Mouse (Mus musculus) cerebellum, adult 2 months (tissue): ENCODE measurements at regions not wholly inside any gene's neighbourhood (a gene's known extent, or its start where the extent isn't known, plus 50 kb on each side); places are given as distances from the start of the nearest gene placed in this dataset.

Experiments
- DNase-seq, 2 experiments: peaks; one replicate each; pipeline ENCODE4 v3.0.0; 2021
- H3K27ac ChIP-seq: fragments of 200-500 bp; 2 replicates; pipeline ENCODE4 v1.5.1; 2012; ENCODE audit warnings: low read length, control low read depth, inconsistent platforms; ENCODE audit not compliant: insufficient read depth
- H3K27me3 ChIP-seq: fragments of 200-500 bp; 2 replicates; pipeline ENCODE4 v1.6.1; 2012; ENCODE audit warnings: inconsistent platforms, mild to moderate bottlenecking, low read length, moderate library complexity; ENCODE audit not compliant: control insufficient read depth, insufficient read depth
- H3K4me1 ChIP-seq: fragments of 200-500 bp; 2 replicates; pipeline ENCODE4 v1.6.1; 2011; ENCODE audit warnings: low read length; ENCODE audit not compliant: control insufficient read depth, insufficient read depth
- H3K4me3 ChIP-seq: fragments of 200-500 bp; replicated peaks from 2 replicates; pipeline ENCODE3; 2011; ENCODE audit warnings: mild to moderate bottlenecking, low read depth, low read length, control low read depth; ENCODE audit not compliant: insufficient read depth
- CTCF ChIP-seq: fragments of 200-500 bp; IDR thresholded peaks from 2 replicates; pipeline ENCODE4 v1.5.1; 2011; ENCODE audit warnings: low read depth, mild to moderate bottlenecking, control low read depth, low read length, moderate library complexity, borderline replicate concordance; ENCODE audit not compliant: insufficient read depth
- POLR2A ChIP-seq: fragments of 200-500 bp; IDR thresholded peaks from 2 replicates; pipeline ENCODE4 v1.6.1; 2011; ENCODE audit warnings: low read length, control low read depth, borderline replicate concordance; ENCODE audit not compliant: insufficient read depth
- WGBS: fragments of 180-500 bp; shearing (Covaris S2); methylation state at CpG from one replicate; pipeline ENCODE4 v1.1.7; 2018; 5-methylcytosine and 5-hydroxymethylcytosine counted together

DNA sequence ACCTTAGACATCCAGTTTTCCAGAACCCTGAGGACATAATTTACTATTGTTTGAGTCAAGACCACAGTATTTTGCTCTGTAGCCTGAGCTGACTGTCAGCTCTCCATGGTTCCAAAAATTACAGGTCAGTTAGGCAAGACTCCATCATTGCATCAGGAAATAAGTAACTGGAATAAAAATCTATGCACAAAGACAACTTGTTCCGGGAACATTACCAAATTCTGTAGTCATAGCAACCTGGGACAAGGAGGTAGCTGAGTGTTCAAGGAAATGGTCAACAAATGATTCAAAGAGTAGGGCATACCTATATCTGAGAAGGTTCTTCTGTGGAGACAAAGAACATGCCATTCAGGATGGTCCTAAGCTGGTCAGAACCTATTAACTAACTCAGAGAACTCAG, 867.3 kb downstream of the Kcnma1 start:
- H3K4me3 ChIP-seq, result no peak overlapping the region
- no peak overlapping the region for H3K27ac ChIP-seq
- no peak for DNase-seq
- 55% methylated on average over 1 of the region's 1 CpGs for WGBS
- no peaks in the 10 kb centered on the region for H3K27me3 ChIP-seq
- TF ChIP-seq CTCF (no peak), POLR2A (no peak)
- no peaks in the 10 kb centered on the region for H3K4me1 ChIP-seq

GRCm38 (mm10) chr14:23140385-23140784, 873.9 kb downstream of the Kcnma1 start:
- no peaks in the 10 kb centered on the region for H3K4me1 ChIP-seq
- H3K4me3 ChIP-seq, result no peak overlapping the region
- TF ChIP-seq POLR2A (no peak), CTCF (no peak)
- WGBS, result 100% methylated on average over 1 of the region's 1 CpGs
- no peak overlapping the region for H3K27ac ChIP-seq
- DNase-seq, result no peak
- H3K27me3 ChIP-seq, result no peaks in the 10 kb centered on the region

- TF ChIP-seq POLR2A (no peak), CTCF (no peak)
These were observed 879.6 kb downstream of the Kcnma1 start for GRCm38 (mm10) chr14:23134723-23135122.

DNA sequence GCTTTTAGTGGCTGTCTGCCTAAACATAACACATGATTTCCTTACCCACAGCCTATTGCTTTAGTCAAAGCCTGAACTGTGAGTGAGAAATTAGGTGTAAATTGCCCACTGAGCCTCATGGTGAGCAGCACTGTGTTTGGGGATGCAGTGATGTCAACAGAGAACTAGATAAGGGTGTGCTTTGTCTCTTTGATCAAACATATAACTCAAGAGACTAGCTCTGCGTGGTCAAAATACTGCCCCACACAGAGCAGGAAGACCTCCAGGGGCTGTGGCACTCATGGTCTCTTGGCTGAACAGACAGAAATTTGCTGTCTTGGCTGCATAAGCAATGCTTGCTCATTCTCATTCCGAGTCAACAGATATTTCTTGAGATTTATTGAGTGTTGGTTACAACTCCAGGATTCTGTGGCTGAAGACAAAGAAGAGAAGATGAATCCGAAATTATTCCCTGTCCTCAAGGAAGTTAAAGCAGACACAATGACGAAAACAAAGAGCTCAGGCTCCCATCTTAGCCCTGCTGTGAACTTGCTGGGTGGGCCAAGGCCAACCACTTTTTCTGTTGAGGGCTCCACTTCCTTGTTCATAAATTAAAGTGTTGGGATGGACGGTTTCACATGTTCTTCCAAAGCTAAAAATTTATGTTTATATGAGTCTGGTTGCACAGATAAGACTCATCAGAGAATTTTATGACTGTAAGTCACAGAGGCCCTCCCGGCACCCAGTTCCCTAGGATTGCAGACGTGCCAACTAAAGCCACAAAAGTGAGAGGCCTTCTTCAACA, 882.4 kb downstream of the Kcnma1 start:
- no peak overlapping the region for H3K4me3 ChIP-seq
- H3K4me1 ChIP-seq, result no peaks in the 10 kb centered on the region
- no peak for DNase-seq
- no peak for TF ChIP-seq POLR2A
- TF ChIP-seq CTCF, result no peak
- H3K27ac ChIP-seq, result no peak overlapping the region
- H3K27me3 ChIP-seq, result no peaks in the 10 kb centered on the region
- 63% methylated on average over 7 of the region's 7 CpGs for WGBS

More at GRCm38 (mm10) chr14:23134723-23135122, 879.6 kb downstream of the Kcnma1 start:
- Histone ChIP-seq H3K27ac (no peak overlapping the region), H3K4me1 (no peaks in the 10 kb centered on the region), H3K27me3 (no peaks in the 10 kb centered on the region), H3K4me3 (no peak overlapping the region)
- WGBS, result 91% methylated on average over 2 of the region's 2 CpGs
- DNase-seq, result no peak

GRCm38 (mm10) chr14:23115889-23116510, 898.3 kb downstream of the Kcnma1 start:
- H3K4me3 ChIP-seq, result no peak overlapping the region
- no peak for TF ChIP-seq POLR2A
- no peak for TF ChIP-seq CTCF
- H3K27ac ChIP-seq, result no peak overlapping the region
- DNase-seq, result no peak
- H3K27me3 ChIP-seq, result no peaks in the 10 kb centered on the region
- H3K4me1 ChIP-seq, result no peaks in the 10 kb centered on the region
- WGBS, result 96% methylated on average over 8 of the region's 8 CpGs

- WGBS, result 87% methylated on average over 5 of the region's 5 CpGs
- no peaks in the 10 kb centered on the region for H3K4me1 ChIP-seq
- H3K27me3 ChIP-seq, result no peaks in the 10 kb centered on the region
- H3K27ac ChIP-seq, result no peak overlapping the region
- no peak overlapping the region for H3K4me3 ChIP-seq
- no peak for TF ChIP-seq POLR2A
- no peak for TF ChIP-seq CTCF
- no peak for DNase-seq
These were observed 899.4 kb downstream of the Kcnma1 start for GRCm38 (mm10) chr14:23114910-23115309.

DNA sequence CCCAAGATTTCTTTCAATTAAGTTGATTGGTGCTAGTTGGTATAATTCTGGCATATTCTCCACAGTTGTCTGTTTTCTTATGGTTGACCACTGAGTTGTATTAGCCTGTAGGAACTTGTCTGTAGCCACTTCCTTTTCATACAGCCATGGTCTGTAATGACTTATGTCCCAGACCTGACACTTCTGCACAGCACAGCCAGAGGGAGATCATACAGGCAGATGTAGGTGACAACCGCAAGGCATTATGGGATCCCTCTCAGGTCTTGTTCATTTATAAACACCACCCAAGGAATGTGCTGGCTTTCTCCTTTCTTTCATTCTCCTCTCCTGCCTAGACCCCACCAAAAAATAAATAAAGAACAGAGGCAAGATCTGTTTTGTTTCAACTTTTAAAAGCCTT, 899.8 kb downstream of the Kcnma1 start:
- Histone ChIP-seq H3K27ac (no peak overlapping the region), H3K4me1 (no peaks in the 10 kb centered on the region), H3K4me3 (no peak overlapping the region), H3K27me3 (no peaks in the 10 kb centered on the region)
- WGBS, result 98% methylated on average over 1 of the region's 1 CpGs
- TF ChIP-seq CTCF (no peak), POLR2A (no peak)
- DNase-seq, result no peak

DNA sequence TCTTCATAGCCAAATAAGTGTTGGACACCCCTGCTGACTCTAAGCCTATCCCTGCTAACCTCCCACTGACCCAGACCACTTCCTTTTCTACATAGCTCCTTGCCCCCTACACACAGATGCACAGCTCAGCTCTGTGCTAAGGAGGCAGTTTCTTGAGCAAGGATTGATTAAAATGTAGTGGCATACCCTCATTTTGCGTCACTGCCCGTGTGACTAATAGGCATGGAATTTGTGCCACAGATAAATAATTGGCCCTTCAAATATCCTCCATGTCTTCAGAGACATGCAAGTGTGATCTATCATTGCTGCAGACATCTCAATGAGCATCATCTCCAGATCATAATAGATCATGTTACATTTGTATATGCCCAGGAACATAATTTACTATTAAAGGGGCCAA, 901.9 kb downstream of the Kcnma1 start:
- TF ChIP-seq CTCF (no peak), POLR2A (no peak)
- no peak for DNase-seq
- peaks cover 6% of the 10 kb centered on the region; the same call in 1 of the 2 replicates for H3K4me1 ChIP-seq
- 57% methylated on average over 2 of the region's 2 CpGs for WGBS
- H3K27me3 ChIP-seq, result no peaks in the 10 kb centered on the region
- no peak overlapping the region for H3K4me3 ChIP-seq
- H3K27ac ChIP-seq, result no peak overlapping the region
